Mouse (Mus musculus): ENCODE measurements around the gene Arhgef19.

The Arhgef19 gene

DNA sequence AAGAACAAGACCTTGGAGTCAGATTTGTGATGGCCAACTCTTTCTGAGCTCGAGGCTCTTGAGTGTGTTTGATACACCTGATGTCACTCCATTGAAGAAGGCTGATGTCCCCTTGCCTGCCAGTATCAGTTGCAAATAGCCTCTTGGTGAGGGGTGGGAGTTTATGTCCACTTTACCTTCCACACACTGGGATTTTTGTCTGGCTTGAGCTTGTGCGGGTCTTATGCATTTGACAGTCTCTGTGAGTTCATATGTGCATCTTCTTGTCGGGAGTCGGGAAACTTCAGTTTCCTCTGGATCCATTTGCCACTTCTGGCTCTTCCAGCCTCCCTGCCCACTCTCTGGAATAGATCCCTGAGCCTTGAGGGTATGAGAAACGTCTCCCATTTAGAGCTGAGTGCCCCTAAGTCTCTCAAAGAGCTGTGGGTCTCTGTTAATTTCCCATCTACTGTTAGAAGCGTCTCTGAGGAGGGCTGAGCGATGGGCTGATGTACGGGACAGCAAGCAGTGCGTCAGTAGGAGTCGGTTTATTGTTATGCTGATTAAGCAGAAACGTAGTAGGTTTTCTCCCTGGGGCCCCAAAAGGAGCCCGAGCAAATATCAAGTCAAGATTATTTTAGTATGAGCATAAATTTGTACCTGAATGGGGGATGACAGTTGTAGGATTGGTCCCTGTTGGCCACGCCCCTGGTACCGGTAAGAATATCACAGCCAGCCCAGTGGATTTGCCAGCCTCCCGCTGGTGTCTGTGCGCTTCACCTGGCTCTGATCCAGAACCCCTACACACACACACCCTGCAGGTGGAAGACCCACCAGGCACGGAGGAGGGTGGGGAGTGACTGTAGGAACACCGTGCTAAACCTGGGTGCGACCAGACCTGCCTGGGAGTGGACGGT lies 559 bp upstream of the Arhgef19 start:
- DNase-seq, result no peak

- DNase-seq, result no peak
Observed at GRCm38 (mm10) chr4:141240617-141241016, 1.3 kb downstream of the Arhgef19 start.

- DNase-seq, result no peak
Observed at GRCm38 (mm10) chr4:141241861-141242260, 2.6 kb downstream of the Arhgef19 start.

DNA sequence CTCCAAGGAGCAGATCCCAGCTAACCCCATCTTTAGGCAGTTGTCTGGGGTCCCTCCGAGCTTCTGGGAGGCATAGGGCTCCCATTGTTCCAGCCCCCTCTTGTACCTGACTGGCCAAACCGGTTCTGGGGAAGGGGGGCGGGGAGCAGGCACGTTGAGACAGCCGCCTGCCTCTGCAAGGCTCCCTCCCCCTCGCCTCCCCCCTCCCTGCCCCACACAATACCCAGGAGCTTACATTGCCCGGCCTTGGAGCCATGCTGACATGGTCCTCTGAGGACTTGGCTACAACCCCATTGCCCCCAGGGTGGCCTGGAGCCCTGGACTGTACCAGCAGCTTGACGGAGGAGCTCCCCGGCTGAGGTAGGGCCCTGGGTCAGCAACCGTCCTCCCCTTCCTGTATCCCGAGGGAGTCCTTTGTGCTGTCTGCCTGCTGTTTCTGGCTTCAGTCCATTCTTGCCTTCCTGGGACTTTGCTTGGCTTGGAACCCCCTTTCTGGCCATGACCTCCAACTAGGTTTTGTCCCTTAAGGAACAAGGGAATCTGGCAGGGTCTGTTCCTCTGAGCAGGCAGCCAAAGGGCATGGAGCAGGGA lies 3.4 kb downstream of the Arhgef19 start:
- DNase-seq, result no peak

- no peak for DNase-seq
Observed at GRCm38 (mm10) chr4:141243636-141244035, 4.3 kb downstream of the Arhgef19 start.

- DNase-seq, result no peak
Observed at GRCm38 (mm10) chr4:141244401-141244800, 5.1 kb downstream of the Arhgef19 start.

GRCm38 (mm10) chr4:141244931-141245425 lies 5.7 kb downstream of the Arhgef19 start:
- DNase-seq, result peak; percentile 71

GRCm38 (mm10) chr4:141246089-141246997 lies 7.0 kb downstream of the Arhgef19 start:
- no peak for DNase-seq

DNA sequence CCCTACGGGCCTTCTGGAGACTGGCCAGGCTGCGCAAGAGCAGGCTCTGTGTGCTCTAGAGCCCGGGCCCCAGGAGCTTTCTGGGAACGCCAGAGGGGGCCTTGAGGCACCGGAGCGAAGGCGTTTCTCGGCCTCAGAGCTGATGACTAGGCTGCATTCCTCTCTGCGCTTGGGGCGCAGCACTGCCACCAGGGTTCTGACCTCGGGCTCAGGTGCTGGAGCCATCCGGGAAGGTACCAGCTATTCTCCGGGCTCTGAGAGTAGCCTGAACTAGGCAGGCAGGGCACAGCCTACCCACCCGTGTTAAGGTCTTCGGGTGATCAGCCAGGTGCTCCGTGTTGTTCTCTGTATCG lies 7.7 kb downstream of the Arhgef19 start:
- no peak for DNase-seq

- DNase-seq, result no peak
Observed at GRCm38 (mm10) chr4:141247776-141248613, 8.7 kb downstream of the Arhgef19 start.

- no peak for DNase-seq
Observed at GRCm38 (mm10) chr4:141248614-141248978, 9.3 kb downstream of the Arhgef19 start.

DNA sequence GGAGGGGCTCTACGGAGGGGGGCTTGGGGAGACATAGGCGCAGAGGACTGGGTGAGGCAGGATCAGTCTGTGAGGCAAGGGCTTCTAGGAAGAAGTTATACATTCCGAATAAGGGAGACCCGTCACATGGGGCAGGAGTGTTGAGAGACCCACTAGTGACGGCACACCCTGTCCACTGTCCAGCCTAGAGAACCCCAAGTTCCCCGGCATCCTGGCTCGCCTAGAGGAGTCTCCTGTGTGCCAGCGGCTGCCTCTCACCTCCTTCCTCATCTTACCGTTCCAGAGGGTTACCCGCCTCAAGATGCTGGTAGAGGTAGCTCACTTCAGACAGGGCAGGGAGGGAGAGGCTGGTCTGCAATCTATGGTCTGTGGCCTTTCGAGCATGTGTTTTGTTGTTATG lies 10.1 kb downstream of the Arhgef19 start:
- DNase-seq, result no peak

DNA sequence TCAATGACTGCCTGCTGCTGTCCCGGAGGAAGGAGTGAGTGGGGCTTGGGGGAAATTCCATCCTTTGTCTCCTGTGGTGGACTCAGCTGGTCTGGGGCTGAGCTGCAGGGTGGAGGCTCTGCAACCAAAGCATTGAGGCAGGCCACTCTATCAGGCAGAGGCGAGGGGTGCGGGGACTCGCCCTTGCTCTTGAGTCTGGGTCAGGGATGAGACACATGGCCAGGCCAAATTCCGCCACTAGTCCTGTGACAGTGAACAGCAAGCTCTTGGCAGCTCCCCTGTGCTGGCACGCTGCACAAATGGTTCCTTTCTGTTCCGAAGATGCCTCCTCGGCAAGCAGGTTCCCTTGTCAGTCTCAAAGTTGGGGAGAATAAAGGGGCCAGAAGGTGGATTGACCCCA lies 11.8 kb downstream of the Arhgef19 start:
- no peak for DNase-seq

GRCm38 (mm10) chr4:141252641-141253040 lies 13.3 kb downstream of the Arhgef19 start:
- no peak for DNase-seq

- DNase-seq, result peak; percentile 30
Observed at GRCm38 (mm10) chr4:141254234-141254633, 14.9 kb downstream of the Arhgef19 start.

DNA sequence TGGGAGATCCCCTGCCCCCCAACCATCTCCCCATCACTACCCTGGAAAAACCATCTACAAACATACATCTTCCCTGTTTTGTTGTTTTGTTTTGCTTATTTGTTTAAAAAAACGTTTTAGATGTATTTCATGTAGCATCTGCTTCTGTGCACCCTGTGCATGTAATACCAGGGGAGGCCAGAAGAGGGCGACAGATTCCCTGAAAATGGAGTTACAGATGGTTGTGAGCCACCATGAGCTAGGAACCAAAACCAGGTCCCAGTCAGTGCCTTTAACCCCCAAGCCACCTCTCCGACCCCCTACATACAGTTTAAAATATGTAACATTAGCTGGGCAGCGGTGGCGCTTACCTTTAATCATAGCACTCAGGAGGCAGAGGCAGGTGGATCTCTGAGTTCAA lies 18.1 kb downstream of the Arhgef19 start:
- no peak for DNase-seq

- no peak for DNase-seq
Observed at GRCm38 (mm10) chr4:141259413-141259812, 20.1 kb downstream of the Arhgef19 start.

DNA sequence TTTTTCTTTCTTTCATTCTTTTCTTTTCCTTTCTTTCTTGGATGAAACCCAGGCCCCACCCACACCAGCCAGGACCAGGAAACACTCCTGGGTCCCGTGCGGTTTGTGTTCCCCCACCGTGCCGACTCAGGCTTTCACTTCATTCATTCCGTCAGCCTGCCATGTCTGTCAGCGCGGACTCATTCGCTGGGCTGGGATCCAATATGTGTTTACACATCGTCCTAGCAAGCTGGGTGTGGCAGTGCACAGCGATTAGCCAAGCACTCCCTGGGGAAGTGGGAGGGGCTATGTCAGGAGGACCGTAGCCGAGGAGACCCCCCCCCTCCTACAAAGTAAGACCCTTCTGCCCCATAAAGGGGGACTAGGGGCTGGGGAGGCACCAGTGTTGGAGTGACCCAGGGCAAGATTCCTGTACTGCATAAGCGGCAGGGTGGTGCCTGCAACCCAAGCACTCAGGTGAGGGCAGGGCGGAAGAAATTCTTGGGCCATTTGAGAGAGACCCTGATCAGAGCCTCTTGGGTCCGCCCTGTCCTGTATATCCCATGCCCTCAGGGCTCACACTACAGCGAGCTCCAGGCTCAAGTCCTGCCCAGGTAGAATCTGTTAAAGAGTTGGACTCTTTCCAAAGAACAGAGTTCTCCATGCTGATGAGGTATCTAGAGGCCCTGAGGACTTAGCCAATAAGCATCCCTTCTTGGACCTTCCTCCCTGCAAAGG lies 20.9 kb downstream of the Arhgef19 start:
- no peak for DNase-seq

DNA sequence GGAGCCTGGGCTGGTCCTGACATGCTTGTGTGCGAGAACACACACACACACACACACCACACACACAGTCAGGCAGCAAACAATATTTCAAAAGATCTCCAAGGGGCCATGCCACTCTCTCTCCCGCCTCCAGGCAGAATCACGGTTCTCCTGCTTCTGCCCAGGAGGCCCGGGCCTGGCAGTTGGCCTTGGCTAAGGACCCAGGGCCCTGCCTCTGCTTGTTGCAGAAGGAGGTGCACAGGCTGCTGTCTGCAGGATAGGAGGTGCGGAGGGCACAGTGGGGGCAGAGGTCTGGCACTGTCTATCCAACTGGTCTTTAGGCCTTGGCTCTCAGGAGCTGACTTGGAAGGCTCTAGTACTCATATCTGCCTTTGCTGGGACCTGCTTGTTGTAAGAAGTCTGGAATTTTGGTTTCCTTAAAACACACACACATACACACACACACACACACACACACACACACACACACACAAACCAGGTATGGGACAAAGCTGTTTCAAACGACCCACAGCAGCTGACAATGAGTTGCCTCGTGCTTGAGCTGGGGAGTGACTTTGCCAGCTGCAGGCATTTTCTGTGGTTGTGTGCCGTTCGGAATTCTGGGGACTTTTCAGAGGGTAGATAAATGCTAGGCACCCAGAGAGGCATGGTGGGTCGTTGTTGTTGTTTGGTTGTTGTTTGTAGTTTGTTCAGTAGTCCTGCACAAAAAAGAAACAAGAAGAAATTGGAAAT lies 23.8 kb downstream of the Arhgef19 start:
- no peak for DNase-seq

DNA sequence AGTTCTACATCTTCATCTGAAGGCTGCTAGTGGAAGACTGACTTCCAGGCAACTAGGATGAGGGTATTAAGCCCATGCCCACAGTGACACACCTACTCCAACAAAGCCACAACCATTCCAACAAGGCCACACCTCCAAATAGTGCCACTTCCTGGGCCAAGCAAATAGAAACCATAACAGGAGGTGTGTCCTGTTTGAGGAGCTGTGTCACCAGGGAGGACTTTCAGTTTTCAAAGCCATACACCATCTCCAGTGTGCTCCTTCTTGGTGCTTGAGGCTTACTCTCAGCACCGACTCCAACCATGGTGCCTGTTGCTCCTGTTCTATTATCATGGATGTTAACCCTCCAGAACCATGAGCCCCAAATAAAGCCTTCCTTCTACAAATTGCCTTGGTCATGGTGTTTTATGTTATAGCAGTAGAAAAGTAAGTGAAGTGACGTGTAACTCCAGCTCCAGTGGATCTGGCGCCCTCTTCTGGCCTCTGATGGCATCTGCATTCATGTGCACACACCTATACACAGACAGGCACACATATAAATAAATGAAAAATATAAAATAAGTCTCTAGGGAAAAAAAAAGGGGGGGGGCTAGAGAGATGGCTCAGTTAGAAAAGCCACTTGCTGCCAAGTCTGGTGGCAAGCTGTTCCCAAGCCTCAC lies 26.8 kb downstream of the Arhgef19 start:
- DNase-seq, result no peak
